Comparison of ENCODE assay signal across 11 mouse cellular contexts in the genomic region with DNA sequence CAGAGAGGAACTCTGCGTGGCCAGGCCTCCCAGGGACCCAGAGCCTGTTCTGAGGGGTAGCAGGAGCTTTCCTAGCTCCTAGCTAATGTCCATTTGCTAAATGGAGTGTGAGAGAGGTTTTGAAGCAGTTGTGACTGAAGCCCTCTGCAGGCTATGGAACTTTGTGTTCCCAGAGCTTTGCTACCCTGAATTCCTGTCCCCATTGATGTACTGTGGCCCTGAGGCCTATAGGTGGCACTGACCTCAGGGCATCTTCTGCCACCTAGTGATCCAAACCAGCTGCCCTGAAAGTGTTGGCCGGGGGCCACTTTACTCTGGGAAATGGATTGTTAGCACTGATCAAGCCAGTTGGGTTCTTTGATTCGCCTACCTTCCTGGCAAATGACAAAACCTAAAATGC.
DNase-seq lines count a peak whose midpoint lies in the region; ATAC-seq and TF ChIP-seq lines count a peak whose summit lies in the region.
"Had no signal": no experiment of that assay in that cellular context is flagged by ENCODE, and none has a peak within 500 bp of the region (broad histone marks: within the 10 kb centered on the region; RNA-seq: fewer than 3 reads in every experiment).

No protein-coding gene starts in this region.

- TF ChIP-seq CTCF in layer of hippocampus, adult 2 months (conservative IDR thresholded peaks at IDR 0.05), result peak; percentile 62
- peak; percentile 39; the same call in 1 of the 2 replicates for TF ChIP-seq CTCF in bone marrow, adult 2 months (IDR thresholded peaks at IDR 0.05; ENCODE audit: control insufficient read depth, insufficient read depth, low read length)

- H3K27ac ChIP-seq in layer of hippocampus, adult 2 months, result no peak overlapping the region
- H3K27ac ChIP-seq in bone marrow, adult 2 months (ENCODE audit: control insufficient read depth, insufficient read depth, low read depth, low read length, poor library complexity), result no peak overlapping the region
- H3K27ac ChIP-seq: forebrain, embryonic 15.5 days; liver, embryonic 13.5 days; neural tube, embryonic 12.5 days had no signal

- H3K4me1 ChIP-seq in bone marrow, adult 2 months (ENCODE audit: control insufficient read depth, insufficient read depth, low read length), result no peaks in the 10 kb centered on the region
- H3K4me1 ChIP-seq: liver, embryonic 13.5 days had no signal

- no peak overlapping the region for H3K4me3 ChIP-seq in layer of hippocampus, adult 2 months
- H3K4me3 ChIP-seq in bone marrow, adult 2 months (replicated peaks; ENCODE audit: control insufficient read depth, low read depth, low read length), result no peak overlapping the region
- H3K4me3 ChIP-seq: forebrain, embryonic 15.5 days; liver, embryonic 13.5 days; neural tube, embryonic 12.5 days had no signal

- peak; percentile 44; the same call in 1 of the 2 replicates for ATAC-seq in erythroid progenitor cell, adult 5-6 weeks (replicated peaks; ENCODE audit: low FRiP score, poor library complexity, severe bottlenecking)
- peak; percentile 51; the same call in 1 of the 2 replicates for ATAC-seq in megakaryocyte, adult 5-6 weeks (ENCODE audit: poor library complexity, severe bottlenecking)
- ATAC-seq: forebrain, embryonic 15.5 days; hindbrain, embryonic 16.5 days had no signal

- no peak for DNase-seq in layer of hippocampus, adult 2 months (ENCODE audit: low spot score in 2 of 2)
- DNase-seq in layer of hippocampus, postnatal 10 days (ENCODE audit: low spot score in 2 of 2), result no peak
- DNase-seq in spleen, postnatal 14 days (ENCODE audit: low spot score in 2 of 2), result no peak
- DNase-seq in left cerebral cortex, adult 18-20 months (ENCODE audit: low spot score in 2 of 2), result no peak
- DNase-seq: liver, embryonic 13.5 days had no signal

- WGBS in bone marrow, adult 2 months, result 78% methylated on average over 3 of the region's 3 CpGs

- TF ChIP-seq POLR2A in bone marrow, adult 2 months (IDR thresholded peaks at IDR 0.05; ENCODE audit: borderline replicate concordance, control insufficient read depth, low read depth, low read length), result no peak
